ENCODE assay signal across 27 mouse cellular contexts in the genomic region with DNA sequence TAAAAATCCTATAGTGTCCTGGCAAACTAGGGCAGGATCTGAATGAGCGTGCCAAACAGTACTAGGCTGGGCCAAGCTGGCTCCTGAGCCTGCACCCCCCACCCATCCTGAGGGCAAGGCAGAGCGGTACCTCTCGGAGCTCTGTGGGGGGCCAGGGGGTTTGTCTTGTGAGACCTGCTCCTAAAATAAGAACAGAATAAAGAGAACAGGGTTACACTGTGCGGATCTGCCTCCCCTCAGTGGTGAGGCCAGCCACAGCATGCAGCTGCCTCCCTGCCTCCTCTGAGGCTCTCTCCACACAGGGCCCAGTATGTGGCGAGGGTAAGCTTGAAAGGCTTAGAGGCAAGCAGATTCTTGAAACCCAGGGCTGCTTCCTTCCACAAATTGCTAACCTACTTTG.
DNase-seq lines count a peak whose midpoint lies in the region; ATAC-seq lines count a peak whose summit lies in the region.
"Had no signal": no experiment of that assay in that cellular context is flagged by ENCODE, and none has a peak within 500 bp of the region (broad histone marks: within the 10 kb centered on the region; RNA-seq: fewer than 3 reads in every experiment).

No protein-coding gene starts in this region.

- H3K36me3 ChIP-seq in embryonic facial prominence, embryonic 13.5 days = peaks cover 17% of the 10 kb centered on the region
- H3K36me3 ChIP-seq in embryonic facial prominence, embryonic 10.5 days (replicated peaks) = peaks cover 27% of the 10 kb centered on the region
- H3K36me3 ChIP-seq in hindbrain, embryonic 10.5 days = peaks cover 84% of the 10 kb centered on the region
- H3K36me3 ChIP-seq in hindbrain, embryonic 12.5 days = peaks cover 73% of the 10 kb centered on the region
- H3K36me3 ChIP-seq in midbrain, embryonic 11.5 days (ENCODE audit: control insufficient read depth, insufficient read depth, low read length) = peaks cover 10% of the 10 kb centered on the region; the same call in 1 of the 2 replicates
- H3K36me3 ChIP-seq in midbrain, embryonic 15.5 days (replicated peaks) = peaks cover 42% of the 10 kb centered on the region
- H3K36me3 ChIP-seq: intestine, embryonic 15.5 days; limb, embryonic 12.5 days; liver, embryonic 15.5 days; stomach, embryonic 15.5 days had no signal

- DNase-seq in embryonic facial prominence, embryonic 10.5 days (ENCODE audit: low spot score) = no peak
- no peak for DNase-seq in hindbrain, embryonic 10.5 days (ENCODE audit: low spot score)
- DNase-seq in midbrain, embryonic 11.5 days (ENCODE audit: low spot score, missing footprints) = peak; percentile 41
- peak; percentile 50 for DNase-seq in brain, adult 2 months (ENCODE audit: low read depth, low spot score)
- DNase-seq: adrenal gland, adult 2 months; adrenal gland, postnatal 36 days; cerebellum, adult 2 months; gastrocnemius, postnatal 14 days; heart, postnatal 36 days; kidney, adult 8-10 months; kidney, postnatal 4 days; layer of hippocampus, adult 9-11 months; lung, embryonic 14.5 days; lung, postnatal 14 days; right cerebral cortex, postnatal 25 days had no signal

- ATAC-seq in embryonic facial prominence, embryonic 13.5 days (ENCODE audit: insufficient number of reproducible peaks, insufficient read depth, low FRiP score, low TSS enrichment, low read depth) = no peak
- ATAC-seq in hindbrain, embryonic 12.5 days (ENCODE audit: low FRiP score) = no peak
- ATAC-seq in midbrain, embryonic 11.5 days (ENCODE audit: low FRiP score) = no peak
- no peak for ATAC-seq in midbrain, embryonic 15.5 days (replicated peaks)
- ATAC-seq: activated CD4-positive, CD25-positive, alpha-beta regulatory T cell, adult 4 months; forebrain, embryonic 15.5 days; intestine, embryonic 15.5 days had no signal

- no peak overlapping the region for H3K27ac ChIP-seq in embryonic facial prominence, embryonic 13.5 days
- no peak overlapping the region for H3K27ac ChIP-seq in embryonic facial prominence, embryonic 10.5 days (replicated peaks)
- H3K27ac ChIP-seq in hindbrain, embryonic 10.5 days = 0 out of 2 replicates have a peak overlapping the region, but pooled peaks have one; percentile 36
- H3K27ac ChIP-seq in hindbrain, embryonic 12.5 days = no peak overlapping the region
- H3K27ac ChIP-seq in midbrain, embryonic 11.5 days (ENCODE audit: low read depth, low read length) = no peak overlapping the region
- H3K27ac ChIP-seq in midbrain, embryonic 15.5 days = no peak overlapping the region
- H3K27ac ChIP-seq: forebrain, embryonic 15.5 days; hindbrain, embryonic 14.5 days; intestine, embryonic 15.5 days; kidney, postnatal 0 days; limb, embryonic 12.5 days; liver, embryonic 15.5 days; stomach, embryonic 15.5 days had no signal

- no peaks in the 10 kb centered on the region for H3K9me3 ChIP-seq in embryonic facial prominence, embryonic 13.5 days
- H3K9me3 ChIP-seq in embryonic facial prominence, embryonic 10.5 days = no peaks in the 10 kb centered on the region
- H3K9me3 ChIP-seq in hindbrain, embryonic 10.5 days = no peaks in the 10 kb centered on the region
- no peaks in the 10 kb centered on the region for H3K9me3 ChIP-seq in hindbrain, embryonic 12.5 days (replicated peaks)
- no peaks in the 10 kb centered on the region for H3K9me3 ChIP-seq in midbrain, embryonic 11.5 days (ENCODE audit: control insufficient read depth, low read length)
- H3K9me3 ChIP-seq in midbrain, embryonic 15.5 days = no peaks in the 10 kb centered on the region
- H3K9me3 ChIP-seq: forebrain, embryonic 15.5 days; intestine, embryonic 15.5 days; limb, embryonic 12.5 days; liver, embryonic 15.5 days; stomach, embryonic 15.5 days had no signal

- H3K27me3 ChIP-seq in embryonic facial prominence, embryonic 13.5 days = no peaks in the 10 kb centered on the region
- H3K27me3 ChIP-seq in embryonic facial prominence, embryonic 10.5 days (replicated peaks; ENCODE audit: low read depth, poor library complexity, severe bottlenecking) = no peaks in the 10 kb centered on the region
- H3K27me3 ChIP-seq in hindbrain, embryonic 10.5 days (ENCODE audit: insufficient read depth, poor library complexity, severe bottlenecking) = no peaks in the 10 kb centered on the region
- no peaks in the 10 kb centered on the region for H3K27me3 ChIP-seq in hindbrain, embryonic 12.5 days
- no peaks in the 10 kb centered on the region for H3K27me3 ChIP-seq in midbrain, embryonic 11.5 days (ENCODE audit: control insufficient read depth, insufficient read depth, low read length)
- H3K27me3 ChIP-seq in midbrain, embryonic 15.5 days (replicated peaks) = no peaks in the 10 kb centered on the region
- H3K27me3 ChIP-seq: forebrain, embryonic 15.5 days; intestine, embryonic 15.5 days; limb, embryonic 12.5 days; liver, embryonic 15.5 days; stomach, embryonic 15.5 days had no signal

- no peak overlapping the region for H3K4me2 ChIP-seq in embryonic facial prominence, embryonic 13.5 days
- no peak overlapping the region for H3K4me2 ChIP-seq in hindbrain, embryonic 12.5 days (replicated peaks)
- H3K4me2 ChIP-seq in midbrain, embryonic 11.5 days = no peak overlapping the region
- no peak overlapping the region for H3K4me2 ChIP-seq in midbrain, embryonic 15.5 days
- H3K4me2 ChIP-seq: forebrain, embryonic 15.5 days; heart, embryonic 11.5 days; hindbrain, embryonic 14.5 days; intestine, embryonic 15.5 days; limb, embryonic 12.5 days; liver, embryonic 15.5 days; lung, embryonic 14.5 days; stomach, embryonic 15.5 days had no signal

- 0 out of 2 replicates have a peak overlapping the region, but pooled peaks have one; percentile 21 for H3K9ac ChIP-seq in embryonic facial prominence, embryonic 13.5 days
- no peak overlapping the region for H3K9ac ChIP-seq in hindbrain, embryonic 12.5 days
- no peak overlapping the region for H3K9ac ChIP-seq in midbrain, embryonic 11.5 days (ENCODE audit: low read length)
- H3K9ac ChIP-seq in midbrain, embryonic 15.5 days = no peak overlapping the region
- H3K9ac ChIP-seq: forebrain, embryonic 15.5 days; hindbrain, embryonic 14.5 days; intestine, embryonic 15.5 days; limb, embryonic 12.5 days; liver, embryonic 15.5 days; lung, embryonic 14.5 days; stomach, embryonic 15.5 days had no signal

- 63% methylated on average over 5 of the region's 5 CpGs for WGBS in embryonic facial prominence, embryonic 13.5 days
- 76% methylated on average over 5 of the region's 5 CpGs for WGBS in embryonic facial prominence, embryonic 10.5 days
- 72% methylated on average over 5 of the region's 5 CpGs for WGBS in hindbrain, embryonic 10.5 days
- 76% methylated on average over 5 of the region's 5 CpGs for WGBS in hindbrain, embryonic 12.5 days
- whole genome bisulfite sequencing in midbrain, embryonic 11.5 days = 68% methylated on average over 5 of the region's 5 CpGs
- 67% methylated on average over 5 of the region's 5 CpGs for WGBS in midbrain, embryonic 15.5 days

- peaks cover 3% of the 10 kb centered on the region; the same call in 1 of the 2 replicates for H3K4me1 ChIP-seq in embryonic facial prominence, embryonic 13.5 days
- no peaks in the 10 kb centered on the region for H3K4me1 ChIP-seq in embryonic facial prominence, embryonic 10.5 days
- peaks cover 7% of the 10 kb centered on the region; the same call in 1 of the 2 replicates for H3K4me1 ChIP-seq in hindbrain, embryonic 10.5 days (replicated peaks)
- no peaks in the 10 kb centered on the region for H3K4me1 ChIP-seq in hindbrain, embryonic 12.5 days
- no peaks in the 10 kb centered on the region for H3K4me1 ChIP-seq in midbrain, embryonic 11.5 days (ENCODE audit: control insufficient read depth, insufficient read depth, low read length)
- H3K4me1 ChIP-seq in midbrain, embryonic 15.5 days = no peaks in the 10 kb centered on the region
- H3K4me1 ChIP-seq: forebrain, embryonic 15.5 days; intestine, embryonic 15.5 days; limb, embryonic 12.5 days; liver, embryonic 15.5 days; stomach, embryonic 15.5 days had no signal

- no peak overlapping the region for H3K4me3 ChIP-seq in embryonic facial prominence, embryonic 13.5 days
- H3K4me3 ChIP-seq in embryonic facial prominence, embryonic 10.5 days = no peak overlapping the region
- no peak overlapping the region for H3K4me3 ChIP-seq in hindbrain, embryonic 10.5 days
- no peak overlapping the region for H3K4me3 ChIP-seq in hindbrain, embryonic 12.5 days
- H3K4me3 ChIP-seq in midbrain, embryonic 11.5 days (ENCODE audit: low read depth, low read length) = no peak overlapping the region
- H3K4me3 ChIP-seq in midbrain, embryonic 15.5 days = no peak overlapping the region
- H3K4me3 ChIP-seq: forebrain, embryonic 15.5 days; intestine, embryonic 15.5 days; limb, embryonic 12.5 days; liver, embryonic 15.5 days; stomach, embryonic 15.5 days had no signal

Comparison
In these comparisons a context has a peak if more than half of its experiments do, and no peak if none do; other contexts are left out.
1. DNase-seq: peak in midbrain, embryonic 11.5 days (single experiment) and brain, adult 2 months (single experiment); none in embryonic facial prominence, embryonic 10.5 days (single experiment) and hindbrain, embryonic 10.5 days (single experiment).